Mouse (Mus musculus) thymus, adult 2 months (tissue): ENCODE measurements around the gene Hist1h3c.

Source experiments
- CTCF ChIP-seq: fragments of 200-500 bp; IDR thresholded peaks from 2 replicates; pipeline ENCODE4 v1.5.1; 2012; ENCODE audit warnings: mild to moderate bottlenecking, control low read depth, low read length, moderate library complexity, borderline replicate concordance; ENCODE audit not compliant: control insufficient read depth, poor library complexity, insufficient read depth; ENCODE audit errors: extremely low read depth
- POLR2A ChIP-seq: fragments of 200-500 bp; IDR thresholded peaks from 2 replicates; pipeline ENCODE4 v1.6.1; 2012; ENCODE audit warnings: mild to moderate bottlenecking, low read length, control low read depth, moderate library complexity; ENCODE audit not compliant: control insufficient read depth, poor library complexity, insufficient read depth; ENCODE audit errors: extremely low read depth

GRCm38 (mm10) chr13:23768834-23769397 lies 23.5 kb upstream of the Hist1h3c start:
- TF ChIP-seq CTCF (no peak), POLR2A (no peak)
